Mouse (Mus musculus) spleen, adult 18-20 months (tissue): Measurements from ENCODE around the gene Fignl2.

Experiments
- DNase-seq, 2 experiments: peaks; one replicate each; pipeline ENCODE4 v3.0.0; 2022; ENCODE audit warnings: mixed read lengths in 2 of 2

Gene Fignl2

GRCm38 (mm10) chr15:101066920-101067696 lies 11.3 kb downstream of the Fignl2 start:
- DNase-seq = no peak

- DNase-seq = no peak
Observed at GRCm38 (mm10) chr15:101066364-101066847, 12.0 kb downstream of the Fignl2 start.

GRCm38 (mm10) chr15:101065069-101065468 lies 13.3 kb downstream of the Fignl2 start:
- DNase-seq = no peak

- no peak for DNase-seq
Observed at GRCm38 (mm10) chr15:101060280-101060852, 18.0 kb downstream of the Fignl2 start.

- no peak for DNase-seq
Observed at GRCm38 (mm10) chr15:101059570-101060279, 18.6 kb downstream of the Fignl2 start.

- peak in 1 of 2 experiments; percentile 17 for DNase-seq
Observed at GRCm38 (mm10) chr15:101056225-101056624, 22.1 kb downstream of the Fignl2 start.

- DNase-seq = no peak
Observed at GRCm38 (mm10) chr15:101054541-101054940, 23.8 kb downstream of the Fignl2 start.

- DNase-seq = no peak
Observed at GRCm38 (mm10) chr15:101053832-101054459, 24.4 kb downstream of the Fignl2 start.

- no peak for DNase-seq
Observed at GRCm38 (mm10) chr15:101052560-101053501, 25.5 kb downstream of the Fignl2 start.

GRCm38 (mm10) chr15:101051869-101052268 lies 26.5 kb downstream of the Fignl2 start:
- DNase-seq = no peak

- no peak for DNase-seq
Observed at GRCm38 (mm10) chr15:101048338-101048896, 29.9 kb downstream of the Fignl2 start.

- DNase-seq = no peak
Observed at GRCm38 (mm10) chr15:101047194-101047555, 31.2 kb downstream of the Fignl2 start, which contains the start of gene Gm47841. Gene Gm47841 (minus strand): TSS chr15:101047397.

GRCm38 (mm10) chr15:101046527-101047193 lies 31.7 kb downstream of the Fignl2 start:
- DNase-seq = no peak

GRCm38 (mm10) chr15:101046039-101046526 lies 32.3 kb downstream of the Fignl2 start:
- DNase-seq = no peak

- no peak for DNase-seq
Observed at GRCm38 (mm10) chr15:101044531-101044930, 33.8 kb downstream of the Fignl2 start.

- peak in 1 of 2 experiments; percentile 33 for DNase-seq
Observed at GRCm38 (mm10) chr15:101042613-101043012, 35.8 kb downstream of the Fignl2 start.

- no peak for DNase-seq
Observed at GRCm38 (mm10) chr15:101041966-101042365, 36.4 kb downstream of the Fignl2 start.

GRCm38 (mm10) chr15:101039651-101040050 lies 38.7 kb downstream of the Fignl2 start:
- DNase-seq = no peak

- DNase-seq = no peak
Observed at GRCm38 (mm10) chr15:101028960-101029359, 49.4 kb downstream of the Fignl2 start.

- no peak for DNase-seq
Observed at GRCm38 (mm10) chr15:101011352-101011751, 67.0 kb downstream of the Fignl2 start.
